Mouse (Mus musculus) G1E (cell line): ENCODE results near the gene Jag1. TPM values are rescaled to one million over a fixed set of nuclear protein-coding genes. Genes with fewer than 3 reads are reported as not detected.

Experiments used
- ATAC-seq: 2 replicates; pipeline ENCODE4 v1.8.0; 2016; ENCODE audit warnings: mild to moderate bottlenecking; ENCODE audit not compliant: insufficient number of reproducible peaks, poor library complexity, low FRiP score, severe bottlenecking; ENCODE audit errors: extremely low read depth
- DNase-seq: peaks from one replicate; pipeline ENCODE4 v3.0.0; 2012; ENCODE audit warnings: low spot score
- H3K27me3 ChIP-seq: 2 replicates; pipeline ENCODE4 v1.6.1; 2012; ENCODE audit warnings: mild to moderate bottlenecking, low read length, inconsistent platforms; ENCODE audit not compliant: insufficient read depth
- H3K36me3 ChIP-seq: replicated peaks from 2 replicates; pipeline ENCODE3; 2012; ENCODE audit warnings: mild to moderate bottlenecking, inconsistent platforms
- H3K4me1 ChIP-seq: 2 replicates; pipeline ENCODE4 v1.6.1; 2012; ENCODE audit warnings: low read depth, low read length, inconsistent platforms, mixed read lengths; ENCODE audit not compliant: insufficient read depth
- H3K4me3 ChIP-seq: 2 replicates; pipeline ENCODE4 v1.5.1; 2012; ENCODE audit warnings: low read depth, mild to moderate bottlenecking, inconsistent platforms, low read length, moderate library complexity, mixed read lengths
- H3K9me3 ChIP-seq: replicated peaks from 2 replicates; pipeline ENCODE4 v1.6.1; 2012; ENCODE audit warnings: inconsistent platforms
- CTCF ChIP-seq: IDR thresholded peaks from 2 replicates; pipeline ENCODE4 v1.5.1; 2012; ENCODE audit warnings: low read depth, low read length, inconsistent platforms, mixed read lengths
- GATA1 ChIP-seq: IDR thresholded peaks from 2 replicates; pipeline ENCODE4 v1.6.1; 2012; ENCODE audit warnings: borderline replicate concordance, low read length, inconsistent platforms, mixed read lengths
- GATA2 ChIP-seq: IDR thresholded peaks from 2 replicates; pipeline ENCODE4 v1.6.1; 2012; ENCODE audit warnings: low read depth, low read length, inconsistent platforms, borderline replicate concordance
- POLR2AphosphoS5 ChIP-seq: IDR thresholded peaks from 2 replicates; pipeline ENCODE4 v1.6.1; 2012; ENCODE audit warnings: low read depth, low read length, inconsistent platforms; ENCODE audit not compliant: insufficient replicate concordance
- TAL1 ChIP-seq: conservative IDR thresholded peaks from 2 replicates; pipeline ENCODE4 v1.6.1; 2012; ENCODE audit warnings: low read depth, low read length, inconsistent platforms, mixed read lengths
- polyA plus RNA-seq: library from polyadenylated mRNA; stranded (reverse); fragments of >175 nt; gene quantifications from 2 replicates; pipeline ENCODE4 v1.2.3, GENCODE M21; 2012
- total RNA-seq, 2 experiments: library from RNA; stranded (forward) in 1 of 2; stranded (reverse) in 1 of 2; fragments of 200-1000 nt in 1 of 2; fragments of >200 nt in 1 of 2; fragmentation: Nextera tagmentation in 1 of 2; gene quantifications; 2 replicates each; pipeline ENCODE4 v1.2.3; 2014 to 2017

Jag1 gene
- total and polyA plus RNA-seq, 3 experiments = not detected

DNA sequence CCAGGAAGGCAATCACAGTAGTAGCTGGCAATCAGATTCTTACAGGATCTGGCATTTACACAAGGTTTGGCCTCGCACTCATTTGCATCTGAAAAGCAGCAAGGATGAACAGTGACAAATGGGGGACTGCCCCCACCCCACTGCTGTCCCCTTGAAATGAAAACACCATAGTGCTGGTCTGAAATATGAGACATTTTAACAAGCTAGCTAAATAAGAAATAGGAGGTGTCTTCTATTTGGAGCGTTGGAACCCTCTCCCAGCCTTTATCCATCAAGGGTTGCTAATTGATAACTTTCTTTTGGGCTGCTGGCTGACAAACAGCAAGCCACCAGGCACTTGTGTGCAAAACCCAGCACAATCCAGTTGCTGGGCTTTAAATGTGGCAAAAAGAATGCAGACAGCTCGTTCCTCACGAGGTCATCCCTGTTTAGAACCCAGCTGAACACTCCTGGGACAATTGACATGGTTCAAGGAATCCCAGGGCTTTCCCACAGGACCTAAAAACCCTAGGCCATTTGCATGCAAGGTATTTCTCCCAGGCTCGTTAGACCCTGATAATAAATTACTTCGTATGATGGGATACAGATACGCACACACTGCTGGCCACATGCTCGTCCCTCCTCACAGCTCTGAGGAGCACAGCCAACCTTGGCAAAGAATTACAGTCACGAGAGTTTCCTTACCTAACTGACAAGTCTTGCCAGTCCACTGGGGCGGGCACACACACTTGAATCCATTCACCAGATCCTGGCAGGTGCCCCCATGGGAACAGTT, 23.7 kb downstream of the Jag1 start:
- Histone ChIP-seq H3K27me3 (no peaks in the 10 kb centered on the region), H3K4me3 (no peak overlapping the region), H3K4me1 (no peaks in the 10 kb centered on the region), H3K9me3 (peaks cover 41% of the 10 kb centered on the region), H3K36me3 (no peaks in the 10 kb centered on the region)
- DNase-seq (no peak), ATAC-seq (no peak)
- TF ChIP-seq GATA1 (no peak), GATA2 (no peak), POLR2AphosphoS5 (no peak)

DNA sequence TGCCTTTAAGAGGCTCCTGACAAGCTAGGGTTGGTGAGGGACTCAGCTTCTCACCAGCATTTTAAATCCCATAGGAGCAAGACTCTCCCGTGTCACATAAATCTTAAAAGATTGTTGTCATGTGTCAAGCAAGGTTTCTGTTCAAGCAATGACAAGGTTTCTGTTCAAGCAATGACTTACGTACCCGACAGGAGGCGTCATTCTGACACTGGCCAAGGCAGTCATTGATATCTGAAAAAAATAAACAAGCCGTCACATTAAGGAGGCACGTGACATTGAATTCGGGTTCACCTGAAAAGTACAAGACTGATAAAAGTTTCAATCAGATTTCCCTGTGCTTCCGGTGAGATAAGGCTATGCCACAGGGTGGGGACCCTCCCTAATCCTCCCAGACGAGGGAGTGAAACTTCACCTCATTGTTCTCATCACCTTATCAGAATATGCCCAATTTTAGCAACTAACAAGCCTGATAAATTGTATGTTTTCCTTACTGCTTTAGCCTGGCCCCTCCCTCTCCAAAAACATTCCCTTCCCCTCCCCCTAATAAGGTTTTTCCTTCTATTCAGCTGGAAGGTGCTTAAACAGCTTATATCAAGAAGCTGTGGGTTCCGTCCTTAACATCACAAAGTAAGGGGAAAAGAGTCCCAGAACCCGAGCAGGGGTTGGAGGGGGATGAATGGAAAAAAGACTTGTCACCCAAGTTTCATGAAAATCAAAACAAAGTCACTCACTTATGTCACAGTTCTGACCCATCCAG, 24.5 kb downstream of the Jag1 start:
- DNase-seq (no peak), ATAC-seq (no peak)
- TF ChIP-seq POLR2AphosphoS5 (no peak), CTCF (no peak), GATA2 (no peak), TAL1 (no peak), GATA1 (no peak)
- peaks cover 42% of the 10 kb centered on the region for H3K9me3 ChIP-seq
- no peaks in the 10 kb centered on the region for H3K36me3 ChIP-seq
- no peaks in the 10 kb centered on the region for H3K27me3 ChIP-seq
- H3K4me3 ChIP-seq = no peak overlapping the region
- no peaks in the 10 kb centered on the region for H3K4me1 ChIP-seq

DNA sequence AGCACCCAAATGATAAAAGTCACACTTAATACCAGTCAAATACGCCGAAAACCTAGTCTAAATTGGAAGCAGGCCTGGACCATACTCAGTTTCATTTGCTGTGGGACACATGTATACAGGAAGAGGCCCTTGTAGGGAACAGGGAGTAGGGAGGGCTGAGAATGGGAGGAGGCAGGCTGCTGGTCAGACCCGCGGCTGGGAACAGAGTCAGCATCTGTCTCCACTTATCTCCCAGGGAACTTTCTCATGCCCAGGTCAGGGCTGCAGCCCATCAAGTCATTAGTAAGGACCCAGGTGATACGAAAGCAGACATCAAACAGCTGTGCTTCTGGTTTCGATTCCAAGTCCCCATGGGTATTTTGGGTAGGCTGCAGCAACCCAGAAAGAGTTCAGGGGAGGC, 28.7 kb downstream of the Jag1 start:
- no peak for TF ChIP-seq TAL1
- no peak for TF ChIP-seq CTCF
- no peak for TF ChIP-seq POLR2AphosphoS5
- no peak for TF ChIP-seq GATA2
- TF ChIP-seq GATA1 = no peak
- no peak for ATAC-seq

DNA sequence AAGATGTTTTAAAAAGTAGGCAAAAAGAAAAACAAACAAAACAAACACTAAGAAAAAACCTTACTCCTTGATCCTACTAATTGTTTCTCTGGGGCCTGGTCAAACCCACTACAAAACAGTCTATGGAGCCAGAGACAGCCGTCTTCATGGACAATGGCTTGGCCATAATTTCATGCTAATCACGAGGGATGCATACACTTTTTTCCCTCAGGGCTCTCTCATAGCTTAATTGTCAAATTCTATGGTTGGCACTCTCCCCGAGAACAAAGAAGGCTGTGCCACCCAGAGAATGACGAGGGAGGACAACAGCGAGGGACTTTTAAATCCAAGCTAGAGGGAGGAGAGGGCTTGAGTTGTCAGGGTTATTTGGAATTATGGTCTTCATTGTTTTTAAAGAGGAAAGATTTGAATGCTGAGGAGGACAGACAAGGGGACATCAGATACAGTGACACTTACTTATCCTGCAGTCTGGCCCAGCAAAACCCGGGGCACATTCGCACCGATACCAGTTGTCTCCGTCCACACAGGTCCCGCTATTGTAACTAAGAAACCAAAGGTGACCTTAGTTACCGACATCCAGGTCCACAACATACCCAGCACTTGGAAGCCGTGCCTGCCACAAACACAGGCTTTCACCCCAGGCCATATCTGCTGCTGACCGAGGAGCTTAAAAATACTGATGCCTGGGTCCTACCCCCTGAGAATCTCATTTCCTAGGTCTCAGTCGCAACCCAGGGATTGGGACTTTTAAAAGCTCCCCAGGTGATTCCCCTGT, 29.6 kb downstream of the Jag1 start:
- DNase-seq (no peak), ATAC-seq (no peak)
- Histone ChIP-seq H3K4me1 (no peaks in the 10 kb centered on the region), H3K27me3 (no peaks in the 10 kb centered on the region), H3K9me3 (peaks cover 50% of the 10 kb centered on the region), H3K4me3 (no peak overlapping the region), H3K36me3 (no peaks in the 10 kb centered on the region)
- TF ChIP-seq TAL1 (no peak), GATA2 (no peak), CTCF (no peak), POLR2AphosphoS5 (no peak), GATA1 (no peak)

More for the DNA sequence above, 28.7 kb downstream of the Jag1 start:
- Histone ChIP-seq H3K4me3 (no peak overlapping the region), H3K4me1 (no peaks in the 10 kb centered on the region), H3K36me3 (no peaks in the 10 kb centered on the region), H3K9me3 (peaks cover 50% of the 10 kb centered on the region), H3K27me3 (no peaks in the 10 kb centered on the region)
- DNase-seq = no peak

DNA sequence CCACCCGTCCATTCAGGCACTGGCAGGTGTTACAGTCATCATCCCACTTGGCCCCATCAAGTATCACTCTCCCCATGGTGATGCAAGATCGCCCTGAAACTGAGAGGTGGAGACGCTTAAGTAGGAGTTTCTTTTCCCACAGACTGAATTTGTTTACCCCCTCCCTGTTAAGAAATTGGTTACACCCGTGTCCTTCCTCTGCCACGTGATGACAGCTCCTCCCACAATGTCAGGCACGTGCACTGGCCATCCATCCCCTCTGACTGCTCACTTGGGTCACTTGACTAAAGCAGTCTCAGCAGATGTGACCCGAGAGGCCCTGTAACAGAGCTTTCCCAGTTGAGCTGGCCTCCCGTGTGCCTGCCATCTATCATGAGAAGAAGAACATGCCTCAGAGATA, 31.2 kb downstream of the Jag1 start:
- H3K4me1 ChIP-seq = no peaks in the 10 kb centered on the region
- no peaks in the 10 kb centered on the region for H3K27me3 ChIP-seq
- H3K9me3 ChIP-seq = peaks cover 40% of the 10 kb centered on the region
- no peak for DNase-seq
- TF ChIP-seq GATA2 = no peak
- no peak for TF ChIP-seq CTCF
- TF ChIP-seq TAL1 = no peak
- no peak for ATAC-seq
- H3K36me3 ChIP-seq = no peaks in the 10 kb centered on the region
- H3K4me3 ChIP-seq = no peak overlapping the region

DNA sequence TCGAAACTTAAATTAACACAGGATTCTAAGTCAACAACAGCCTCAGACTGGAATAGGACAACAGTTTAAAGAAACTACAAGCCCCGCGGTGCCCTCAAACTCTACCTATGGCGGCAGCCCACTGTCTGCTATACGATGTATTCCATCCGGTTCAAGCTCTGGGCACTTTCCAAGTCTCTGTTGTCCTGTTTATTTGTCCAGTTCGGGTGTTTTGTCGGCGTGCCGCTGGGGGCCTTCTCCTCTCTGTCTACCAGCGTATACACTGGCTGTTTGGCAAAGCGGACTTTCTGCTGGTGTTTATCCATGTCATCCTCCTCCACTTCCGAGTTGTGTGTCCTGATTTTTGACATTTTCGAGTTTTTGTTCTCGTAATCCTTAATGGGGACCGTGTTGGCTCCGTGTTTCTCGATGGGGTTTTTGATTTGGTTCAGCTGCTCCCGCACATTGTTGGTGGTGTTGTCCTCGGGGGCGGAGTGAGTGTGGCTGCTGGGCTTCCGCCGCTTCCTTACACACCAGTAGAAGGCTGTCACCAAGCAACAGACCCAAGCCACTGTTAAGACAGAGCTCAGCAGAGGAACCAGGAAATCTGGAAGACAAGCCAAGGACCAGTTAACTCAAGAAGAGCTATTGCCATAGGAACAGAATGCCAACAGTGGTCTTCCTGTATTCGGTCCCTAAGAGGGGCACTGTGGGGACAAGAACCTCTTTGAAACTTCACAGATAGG, 33.4 kb downstream of the Jag1 start:
- Histone ChIP-seq H3K27me3 (no peaks in the 10 kb centered on the region), H3K36me3 (no peaks in the 10 kb centered on the region), H3K4me3 (no peak overlapping the region), H3K4me1 (no peaks in the 10 kb centered on the region), H3K9me3 (peaks cover 28% of the 10 kb centered on the region)
- ATAC-seq = no peak; the same call in 1 of the 2 replicates
- TF ChIP-seq GATA2 = no peak
- no peak for TF ChIP-seq GATA1
- no peak for TF ChIP-seq POLR2AphosphoS5
- no peak for TF ChIP-seq TAL1
- no peak for TF ChIP-seq CTCF
- DNase-seq = no peak
